Mouse (Mus musculus): ENCODE measurements at regions not wholly inside any gene's neighbourhood (a gene's known extent, or its start where the extent isn't known, plus 50 kb on each side); places are given as distances from the start of the nearest gene placed in this dataset.
"Not testable (repeated sequence)": the region's sequence is repeated elsewhere in the genome, so short reads cannot be mapped to it uniquely, and the experiment has no call there.

GRCm38 (mm10) chr9:115422786-115423185 lies 112.6 kb upstream of the Stt3b start:
- Histone ChIP-seq H3K27ac (ENCODE audit: control insufficient read depth, insufficient read depth, low read depth, low read length) (no peak overlapping the region), H3K36me3 (ENCODE audit: control insufficient read depth, insufficient read depth, low read length) (no peaks in the 10 kb centered on the region), H3K27me3 (ENCODE audit: control insufficient read depth, insufficient read depth, low read length) (no peaks in the 10 kb centered on the region), H3K4me1 (ENCODE audit: control insufficient read depth, insufficient read depth, low read length) (no peaks in the 10 kb centered on the region), H3K4me3 (ENCODE audit: control insufficient read depth, low read depth, low read length) (no peak overlapping the region)
- TF ChIP-seq CTCF (IDR thresholded peaks at IDR 0.05; ENCODE audit: control insufficient read depth, insufficient read depth, insufficient replicate concordance, low read depth, low read length), result no peak

- no peak overlapping the region for H3K27ac ChIP-seq (ENCODE audit: control insufficient read depth, insufficient read depth, low read depth, low read length)
- no peak overlapping the region for H3K4me3 ChIP-seq (ENCODE audit: control insufficient read depth, low read depth, low read length)
- TF ChIP-seq CTCF (IDR thresholded peaks at IDR 0.05; ENCODE audit: control insufficient read depth, insufficient read depth, insufficient replicate concordance, low read depth, low read length) (no peak), POLR2A (IDR thresholded peaks at IDR 0.05; ENCODE audit: control insufficient read depth, low read depth, low read length) (no peak)
- H3K27me3 ChIP-seq (ENCODE audit: control insufficient read depth, insufficient read depth, low read length), result no peaks in the 10 kb centered on the region
- H3K36me3 ChIP-seq (ENCODE audit: control insufficient read depth, insufficient read depth, low read length), result no peaks in the 10 kb centered on the region
- no peaks in the 10 kb centered on the region for H3K4me1 ChIP-seq (ENCODE audit: control insufficient read depth, insufficient read depth, low read length)
These were observed 116.5 kb upstream of the Stt3b start for GRCm38 (mm10) chr9:115426682-115427081.

GRCm38 (mm10) chr9:115430271-115430670 lies 120.0 kb upstream of the Stt3b start:
- H3K27ac ChIP-seq (ENCODE audit: control insufficient read depth, insufficient read depth, low read depth, low read length), result no peak overlapping the region
- H3K4me3 ChIP-seq (ENCODE audit: control insufficient read depth, low read depth, low read length), result no peak overlapping the region
- no peak for TF ChIP-seq CTCF (IDR thresholded peaks at IDR 0.05; ENCODE audit: control insufficient read depth, insufficient read depth, insufficient replicate concordance, low read depth, low read length)
- H3K36me3 ChIP-seq (ENCODE audit: control insufficient read depth, insufficient read depth, low read length), result no peaks in the 10 kb centered on the region
- no peaks in the 10 kb centered on the region for H3K27me3 ChIP-seq (ENCODE audit: control insufficient read depth, insufficient read depth, low read length)
- H3K4me1 ChIP-seq (ENCODE audit: control insufficient read depth, insufficient read depth, low read length), result no peaks in the 10 kb centered on the region

- no peaks in the 10 kb centered on the region for H3K4me1 ChIP-seq (ENCODE audit: control insufficient read depth, insufficient read depth, low read length)
- no peaks in the 10 kb centered on the region for H3K36me3 ChIP-seq (ENCODE audit: control insufficient read depth, insufficient read depth, low read length)
- H3K27ac ChIP-seq (ENCODE audit: control insufficient read depth, insufficient read depth, low read depth, low read length), result no peak overlapping the region
- no peaks in the 10 kb centered on the region for H3K27me3 ChIP-seq (ENCODE audit: control insufficient read depth, insufficient read depth, low read length)
- no peak overlapping the region for H3K4me3 ChIP-seq (ENCODE audit: control insufficient read depth, low read depth, low read length)
- TF ChIP-seq POLR2A (IDR thresholded peaks at IDR 0.05; ENCODE audit: control insufficient read depth, low read depth, low read length) (no peak), CTCF (IDR thresholded peaks at IDR 0.05; ENCODE audit: control insufficient read depth, insufficient read depth, insufficient replicate concordance, low read depth, low read length) (no peak)
These were observed 124.5 kb upstream of the Stt3b start for GRCm38 (mm10) chr9:115434696-115435095.

GRCm38 (mm10) chr9:115436301-115436700 lies 126.1 kb upstream of the Stt3b start:
- TF ChIP-seq CTCF (IDR thresholded peaks at IDR 0.05; ENCODE audit: control insufficient read depth, insufficient read depth, insufficient replicate concordance, low read depth, low read length) (no peak), POLR2A (IDR thresholded peaks at IDR 0.05; ENCODE audit: control insufficient read depth, low read depth, low read length) (no peak)
- H3K4me3 ChIP-seq (ENCODE audit: control insufficient read depth, low read depth, low read length), result no peak overlapping the region
- no peaks in the 10 kb centered on the region for H3K27me3 ChIP-seq (ENCODE audit: control insufficient read depth, insufficient read depth, low read length)
- H3K27ac ChIP-seq (ENCODE audit: control insufficient read depth, insufficient read depth, low read depth, low read length), result no peak overlapping the region
- no peaks in the 10 kb centered on the region for H3K4me1 ChIP-seq (ENCODE audit: control insufficient read depth, insufficient read depth, low read length)
- no peaks in the 10 kb centered on the region for H3K36me3 ChIP-seq (ENCODE audit: control insufficient read depth, insufficient read depth, low read length)

GRCm38 (mm10) chr9:115438234-115438633 lies 128.0 kb upstream of the Stt3b start:
- not testable (repeated sequence) for H3K4me3 ChIP-seq (ENCODE audit: control insufficient read depth, low read depth, low read length); H3K4me1 ChIP-seq (ENCODE audit: control insufficient read depth, insufficient read depth, low read length); H3K36me3 ChIP-seq (ENCODE audit: control insufficient read depth, insufficient read depth, low read length); H3K27ac ChIP-seq (ENCODE audit: control insufficient read depth, insufficient read depth, low read depth, low read length); H3K27me3 ChIP-seq (ENCODE audit: control insufficient read depth, insufficient read depth, low read length)

GRCm38 (mm10) chr9:115446681-115447080 lies 136.5 kb upstream of the Stt3b start:
- Histone ChIP-seq H3K36me3 (ENCODE audit: control insufficient read depth, insufficient read depth, low read length) (no peaks in the 10 kb centered on the region), H3K27me3 (ENCODE audit: control insufficient read depth, insufficient read depth, low read length) (no peaks in the 10 kb centered on the region), H3K4me3 (ENCODE audit: control insufficient read depth, low read depth, low read length) (no peak overlapping the region), H3K4me1 (ENCODE audit: control insufficient read depth, insufficient read depth, low read length) (peaks cover 7% of the 10 kb centered on the region), H3K27ac (ENCODE audit: control insufficient read depth, insufficient read depth, low read depth, low read length) (0 out of 2 replicates have a peak overlapping the region, but pooled peaks have one; percentile 10)
- TF ChIP-seq POLR2A (IDR thresholded peaks at IDR 0.05; ENCODE audit: control insufficient read depth, low read depth, low read length) (no peak), CTCF (IDR thresholded peaks at IDR 0.05; ENCODE audit: control insufficient read depth, insufficient read depth, insufficient replicate concordance, low read depth, low read length) (no peak)

- TF ChIP-seq POLR2A (IDR thresholded peaks at IDR 0.05; ENCODE audit: control insufficient read depth, low read depth, low read length), result no peak
- no peak for TF ChIP-seq CTCF (IDR thresholded peaks at IDR 0.05; ENCODE audit: control insufficient read depth, insufficient read depth, insufficient replicate concordance, low read depth, low read length)
- no peak overlapping the region for H3K27ac ChIP-seq (ENCODE audit: control insufficient read depth, insufficient read depth, low read depth, low read length)
These were observed 140.6 kb upstream of the Stt3b start for GRCm38 (mm10) chr9:115450741-115451320.

More at GRCm38 (mm10) chr9:115450741-115451320, 140.6 kb upstream of the Stt3b start:
- Histone ChIP-seq H3K4me1 (ENCODE audit: control insufficient read depth, insufficient read depth, low read length) (peaks cover 7% of the 10 kb centered on the region), H3K4me3 (ENCODE audit: control insufficient read depth, low read depth, low read length) (no peak overlapping the region), H3K27me3 (ENCODE audit: control insufficient read depth, insufficient read depth, low read length) (no peaks in the 10 kb centered on the region), H3K36me3 (ENCODE audit: control insufficient read depth, insufficient read depth, low read length) (no peaks in the 10 kb centered on the region)
